Mouse (Mus musculus): ENCODE results near the gene Aamdc. TPM values are rescaled to one million over a fixed set of nuclear protein-coding genes. Genes with fewer than 3 reads are reported as not detected.

Aamdc gene
- 53.2 TPM for polyA plus RNA-seq (2014; fragmentation: Illumina TruSeq; extraction: RNeasy Lipid Tissue Mini Kit (QIAGEN cat#74804); ENCODE audit: insufficient read depth, low read depth, low replicate concordance)

GRCm38 (mm10) chr7:97579067-97579975 is at the start of gene Aamdc, which contains the start of gene Rsf1:
Gene Aamdc, minus strand, starts transcription at chr7:97579497.
Gene Rsf1, plus strand, starts transcription at chr7:97579889.

Other genes with a start within 250 kb of the Aamdc start
- 2.3 TPM for gene Usp35, start 247.5 kb downstream of the Aamdc start, polyA plus RNA-seq (2014; fragmentation: Illumina TruSeq; extraction: RNeasy Lipid Tissue Mini Kit (QIAGEN cat#74804); ENCODE audit: insufficient read depth, low read depth, low replicate concordance)
- gene Kctd21, start 247.2 kb downstream of the Aamdc start, polyA plus RNA-seq (2014; fragmentation: Illumina TruSeq; extraction: RNeasy Lipid Tissue Mini Kit (QIAGEN cat#74804); ENCODE audit: insufficient read depth, low read depth, low replicate concordance): 6.2 TPM
- 6.0 TPM for gene Alg8, start 207.9 kb downstream of the Aamdc start, polyA plus RNA-seq (2014; fragmentation: Illumina TruSeq; extraction: RNeasy Lipid Tissue Mini Kit (QIAGEN cat#74804); ENCODE audit: insufficient read depth, low read depth, low replicate concordance)
- 276 TPM for gene Ndufc2, start 179.5 kb downstream of the Aamdc start, polyA plus RNA-seq (2014; fragmentation: Illumina TruSeq; extraction: RNeasy Lipid Tissue Mini Kit (QIAGEN cat#74804); ENCODE audit: insufficient read depth, low read depth, low replicate concordance)
- 53.9 TPM for gene Thrsp, start 161.8 kb downstream of the Aamdc start, polyA plus RNA-seq (2014; fragmentation: Illumina TruSeq; extraction: RNeasy Lipid Tissue Mini Kit (QIAGEN cat#74804); ENCODE audit: insufficient read depth, low read depth, low replicate concordance)
- gene Kctd14, start 128.2 kb downstream of the Aamdc start, polyA plus RNA-seq (2014; fragmentation: Illumina TruSeq; extraction: RNeasy Lipid Tissue Mini Kit (QIAGEN cat#74804); ENCODE audit: insufficient read depth, low read depth, low replicate concordance): 6.4 TPM
- gene Ints4, start 98.5 kb downstream of the Aamdc start, polyA plus RNA-seq (2014; fragmentation: Illumina TruSeq; extraction: RNeasy Lipid Tissue Mini Kit (QIAGEN cat#74804); ENCODE audit: insufficient read depth, low read depth, low replicate concordance): 26.3 TPM
- gene Rsf1, start 392 bp upstream of the Aamdc start, polyA plus RNA-seq (2014; fragmentation: Illumina TruSeq; extraction: RNeasy Lipid Tissue Mini Kit (QIAGEN cat#74804); ENCODE audit: insufficient read depth, low read depth, low replicate concordance): 7.0 TPM
- 49.5 TPM for gene Clns1a, start 117.1 kb upstream of the Aamdc start, polyA plus RNA-seq (2014; fragmentation: Illumina TruSeq; extraction: RNeasy Lipid Tissue Mini Kit (QIAGEN cat#74804); ENCODE audit: insufficient read depth, low read depth, low replicate concordance)
- 2.1 TPM for gene Aqp11, start 158.8 kb upstream of the Aamdc start, polyA plus RNA-seq (2014; fragmentation: Illumina TruSeq; extraction: RNeasy Lipid Tissue Mini Kit (QIAGEN cat#74804); ENCODE audit: insufficient read depth, low read depth, low replicate concordance)
- 9.6 TPM for gene Pak1, start 209.0 kb upstream of the Aamdc start, polyA plus RNA-seq (2014; fragmentation: Illumina TruSeq; extraction: RNeasy Lipid Tissue Mini Kit (QIAGEN cat#74804); ENCODE audit: insufficient read depth, low read depth, low replicate concordance)

All from lung, adult 10 weeks (tissue).